Mouse (Mus musculus) hindbrain, postnatal 0 days (tissue): ENCODE measurements at regions not wholly inside any gene's neighbourhood (a gene's known extent, or its start where the extent isn't known, plus 50 kb on each side); places are given as distances from the start of the nearest gene placed in this dataset.

Experiments used
- ATAC-seq: fragments of 200-750 bp; cut with Nextera tagmentation; 2 replicates; pipeline ENCODE4 v1.8.0; 2017; ENCODE audit warnings: mild to moderate bottlenecking, moderate TSS enrichment, moderate library complexity
- DNase-seq: peaks from one replicate; pipeline ENCODE4 v3.0.0-alpha.2; 2015; ENCODE audit warnings: low spot score
- H3K27ac ChIP-seq: fragments of 300-500 bp; sonication (generic); 2 replicates; pipeline ENCODE4 v1.5.1; 2014; ENCODE audit warnings: mild to moderate bottlenecking
- H3K27me3 ChIP-seq: fragments of 300-500 bp; sonication (generic); 2 replicates; pipeline ENCODE4 v1.6.1; 2014; ENCODE audit warnings: low read length, mixed read lengths; ENCODE audit not compliant: insufficient read depth
- H3K36me3 ChIP-seq: fragments of 300-500 bp; sonication (generic); 2 replicates; pipeline ENCODE4 v1.6.1; 2014; ENCODE audit warnings: low read length, mixed read lengths; ENCODE audit not compliant: insufficient read depth
- H3K4me1 ChIP-seq: fragments of 300-500 bp; sonication (generic); 2 replicates; pipeline ENCODE4 v1.6.1; 2014; ENCODE audit warnings: antibody characterized with exemption, low read length, mixed read lengths; ENCODE audit not compliant: insufficient read depth
- H3K4me2 ChIP-seq: fragments of 300-500 bp; sonication (generic); 2 replicates; pipeline ENCODE4 v1.6.1; 2014; ENCODE audit warnings: low read depth, mild to moderate bottlenecking, low read length, moderate library complexity, mixed read lengths
- H3K4me3 ChIP-seq: fragments of 300-500 bp; sonication (generic); 2 replicates; pipeline ENCODE4 v1.5.1; 2014; ENCODE audit warnings: low read length
- H3K9ac ChIP-seq: fragments of 300-500 bp; sonication (generic); replicated peaks from 2 replicates; pipeline ENCODE4 v1.6.1; 2014; ENCODE audit warnings: mild to moderate bottlenecking, low read length, moderate library complexity, mixed read lengths
- H3K9me3 ChIP-seq: fragments of 300-500 bp; sonication (generic); 2 replicates; pipeline ENCODE4 v1.6.1; 2016; ENCODE audit warnings: low read length, mixed read lengths
- CTCF ChIP-seq: IDR thresholded peaks from 2 replicates; pipeline ENCODE4 v1.5.1; 2016; ENCODE audit warnings: antibody characterized with exemption, control low read depth, low read depth
- WGBS: fragments of 180-500 bp; shearing (Covaris S2); extraction: QIAGEN DNeasy Blood & Tissue Kit; methylation state at CpG from one replicate; pipeline ENCODE4 v1.1.7; 2014; 5-methylcytosine and 5-hydroxymethylcytosine counted together

DNA sequence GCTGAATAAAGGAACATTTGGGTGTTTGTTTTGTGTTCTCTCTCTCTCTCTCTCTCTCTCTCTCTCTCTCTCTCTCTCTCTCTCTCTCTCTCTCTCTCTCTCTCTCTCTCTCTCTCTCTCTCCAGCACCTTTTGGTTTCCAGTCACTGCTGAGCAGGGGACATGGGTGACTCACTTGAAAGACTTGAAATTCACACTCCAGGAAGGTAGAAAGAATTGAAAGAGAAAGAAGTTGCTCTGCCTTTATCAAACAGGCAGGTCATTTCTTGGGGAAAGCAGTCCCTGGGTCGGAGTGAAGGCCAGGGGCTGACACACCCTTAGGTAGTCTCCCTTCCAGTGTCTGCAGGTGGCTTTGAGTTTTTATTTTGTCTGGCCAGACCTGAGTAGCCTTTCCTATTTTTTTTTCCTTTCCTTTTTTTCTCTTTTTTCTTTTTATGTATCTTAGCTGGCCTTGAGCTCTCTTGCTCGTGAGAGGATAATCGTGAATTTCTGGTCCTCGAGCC lies 281.3 kb downstream of the Klf5 start:
- WGBS, result 82% methylated on average over 4 of the region's 4 CpGs
- no peak for TF ChIP-seq CTCF
- Histone ChIP-seq H3K36me3 (no peaks in the 10 kb centered on the region), H3K27me3 (no peaks in the 10 kb centered on the region), H3K9ac (no peak overlapping the region), H3K9me3 (no peaks in the 10 kb centered on the region), H3K27ac (no peak overlapping the region), H3K4me1 (no peaks in the 10 kb centered on the region), H3K4me3 (no peak overlapping the region), H3K4me2 (no peak overlapping the region)
- DNase-seq, result no peak
- ATAC-seq, result no peak

DNA sequence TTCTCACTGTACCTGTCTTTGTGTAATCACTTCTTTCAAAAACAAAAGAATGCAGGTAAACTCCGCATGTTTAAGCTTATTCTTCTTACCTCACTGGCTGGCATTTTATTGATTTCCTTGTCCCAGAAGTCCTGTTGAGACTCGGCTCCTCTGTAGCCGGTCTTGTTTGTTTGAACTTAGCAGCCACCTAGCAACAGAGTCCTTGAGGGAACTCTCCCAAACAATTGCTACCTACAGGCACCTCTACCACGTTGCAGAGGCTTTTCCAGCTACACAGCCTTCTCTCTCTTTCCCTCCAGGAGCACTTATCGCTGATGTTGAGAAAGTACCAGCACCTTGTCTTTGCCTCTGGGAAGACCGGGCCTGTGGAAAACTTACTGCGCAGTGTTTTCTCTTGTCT lies 285.7 kb downstream of the Klf5 start:
- DNase-seq (no peak), ATAC-seq (no peak)
- Histone ChIP-seq H3K36me3 (no peaks in the 10 kb centered on the region), H3K27me3 (no peaks in the 10 kb centered on the region), H3K9ac (no peak overlapping the region), H3K4me1 (no peaks in the 10 kb centered on the region), H3K27ac (no peak overlapping the region), H3K4me3 (no peak overlapping the region), H3K9me3 (no peaks in the 10 kb centered on the region), H3K4me2 (no peak overlapping the region)
- 63% methylated on average over 7 of the region's 7 CpGs for WGBS
- TF ChIP-seq CTCF, result no peak

DNA sequence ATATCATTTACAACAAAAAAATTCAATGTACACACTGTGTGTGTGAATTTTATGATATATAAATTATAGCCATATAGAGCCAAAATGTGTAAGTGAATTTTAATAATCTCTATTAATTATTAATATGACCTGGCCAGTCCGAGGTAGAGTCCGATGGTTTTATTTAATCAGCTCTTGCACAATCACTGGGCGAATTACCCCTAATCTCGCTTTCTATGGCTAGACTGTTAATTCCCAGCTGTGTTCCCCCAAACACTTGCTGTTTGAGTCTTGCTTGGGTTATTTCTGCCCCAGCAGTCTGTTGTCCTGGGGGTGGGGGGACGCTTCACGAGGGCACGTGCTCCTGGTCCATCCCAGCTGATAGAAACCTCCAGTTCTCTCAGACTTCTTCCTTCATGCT lies 287.5 kb downstream of the Klf5 start:
- H3K4me3 ChIP-seq, result no peak overlapping the region
- H3K36me3 ChIP-seq, result no peaks in the 10 kb centered on the region
- no peak for ATAC-seq
- no peaks in the 10 kb centered on the region for H3K9me3 ChIP-seq
- DNase-seq, result no peak
- H3K27ac ChIP-seq, result no peak overlapping the region
- no peak overlapping the region for H3K9ac ChIP-seq
- TF ChIP-seq CTCF, result no peak
- WGBS, result 94% methylated on average over 7 of the region's 7 CpGs
- no peaks in the 10 kb centered on the region for H3K27me3 ChIP-seq
- no peaks in the 10 kb centered on the region for H3K4me1 ChIP-seq
- H3K4me2 ChIP-seq, result no peak overlapping the region

DNA sequence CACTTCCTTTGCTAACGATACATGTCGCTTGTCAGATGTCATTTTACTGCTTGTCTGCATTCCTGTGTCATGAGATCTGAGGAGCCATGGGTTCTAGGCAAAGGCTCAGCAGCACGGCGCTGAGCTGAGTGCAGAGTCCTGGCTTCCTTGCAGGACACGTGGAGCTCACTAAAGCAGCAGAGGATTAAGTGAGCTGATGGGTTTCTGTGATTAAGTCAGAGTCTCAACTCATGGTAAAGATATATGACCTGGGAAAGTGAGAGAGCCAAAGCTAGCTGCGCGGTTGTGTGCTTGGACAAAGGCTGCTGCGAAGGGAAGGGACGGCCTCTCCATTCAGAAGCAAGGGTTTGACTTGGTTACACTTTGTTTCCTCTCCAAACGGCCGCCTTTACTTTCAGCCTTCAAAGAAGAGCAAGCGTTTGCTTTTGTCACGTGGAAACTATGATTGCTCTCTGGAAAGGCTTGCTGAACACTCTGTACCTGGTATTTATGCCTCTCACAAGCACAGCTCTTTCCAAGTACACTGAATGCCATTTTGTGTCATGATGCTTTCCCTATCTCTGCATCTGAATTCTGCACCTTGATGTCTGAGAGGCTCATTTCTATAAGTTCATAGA lies 292.5 kb downstream of the Klf5 start:
- Histone ChIP-seq H3K27ac (no peak overlapping the region), H3K36me3 (no peaks in the 10 kb centered on the region), H3K4me3 (no peak overlapping the region), H3K4me1 (no peaks in the 10 kb centered on the region), H3K4me2 (no peak overlapping the region), H3K9ac (no peak overlapping the region), H3K27me3 (no peaks in the 10 kb centered on the region), H3K9me3 (no peaks in the 10 kb centered on the region)
- DNase-seq (no peak), ATAC-seq (no peak)
- WGBS, result 62% methylated on average over 13 of the region's 13 CpGs
- no peak for TF ChIP-seq CTCF

DNA sequence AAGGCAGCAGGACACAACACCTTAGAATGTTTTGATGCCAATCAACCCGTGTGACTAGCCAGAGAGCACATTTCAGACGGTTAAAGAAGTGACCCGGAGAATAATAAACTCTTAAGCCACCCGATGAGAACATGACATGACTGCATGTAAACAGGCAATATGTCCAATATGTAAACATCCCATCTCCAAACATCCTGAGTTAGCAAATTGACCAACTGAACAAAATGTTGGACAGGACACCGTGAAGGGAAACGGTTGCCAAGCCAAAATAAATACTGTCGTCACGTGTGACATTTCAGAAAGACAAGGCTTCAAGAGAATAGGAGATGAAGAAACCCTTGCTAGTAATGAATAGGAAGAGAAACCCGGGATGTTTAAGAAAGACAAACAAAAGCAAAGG lies 294.4 kb downstream of the Klf5 start:
- no peak overlapping the region for H3K4me2 ChIP-seq
- DNase-seq (no peak), ATAC-seq (no peak)
- no peaks in the 10 kb centered on the region for H3K9me3 ChIP-seq
- H3K36me3 ChIP-seq, result no peaks in the 10 kb centered on the region
- H3K27ac ChIP-seq, result no peak overlapping the region
- 69% methylated on average over 9 of the region's 9 CpGs for WGBS
- no peak overlapping the region for H3K9ac ChIP-seq
- no peak for TF ChIP-seq CTCF
- no peak overlapping the region for H3K4me3 ChIP-seq
- no peaks in the 10 kb centered on the region for H3K4me1 ChIP-seq
- H3K27me3 ChIP-seq, result no peaks in the 10 kb centered on the region

DNA sequence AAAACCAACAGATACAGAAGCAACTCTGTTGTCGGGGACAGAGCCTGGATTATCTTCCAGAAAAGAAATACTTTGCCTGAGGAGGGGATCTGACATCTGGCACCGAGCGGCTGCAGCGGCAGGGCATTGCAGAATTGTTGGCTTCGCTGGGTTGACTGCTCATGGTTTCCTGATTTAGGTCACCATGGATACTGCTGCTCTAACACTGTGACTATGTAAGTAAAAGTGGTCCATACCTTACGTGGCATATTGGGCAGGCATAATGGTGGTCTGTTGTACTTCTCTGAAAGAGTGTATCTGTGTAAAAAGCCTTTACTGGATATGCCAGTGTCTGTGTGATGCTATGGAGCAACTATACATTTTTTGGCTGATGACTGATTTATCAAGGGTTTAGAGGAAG lies 295.4 kb downstream of the Klf5 start:
- Histone ChIP-seq H3K9me3 (no peaks in the 10 kb centered on the region), H3K4me3 (no peak overlapping the region), H3K9ac (no peak overlapping the region), H3K4me1 (no peaks in the 10 kb centered on the region), H3K4me2 (no peak overlapping the region), H3K36me3 (no peaks in the 10 kb centered on the region), H3K27ac (no peak overlapping the region), H3K27me3 (no peaks in the 10 kb centered on the region)
- 55% methylated on average over 6 of the region's 6 CpGs for WGBS
- ATAC-seq (peak; percentile 73), DNase-seq (peak; percentile 30)
- TF ChIP-seq CTCF, result no peak

DNA sequence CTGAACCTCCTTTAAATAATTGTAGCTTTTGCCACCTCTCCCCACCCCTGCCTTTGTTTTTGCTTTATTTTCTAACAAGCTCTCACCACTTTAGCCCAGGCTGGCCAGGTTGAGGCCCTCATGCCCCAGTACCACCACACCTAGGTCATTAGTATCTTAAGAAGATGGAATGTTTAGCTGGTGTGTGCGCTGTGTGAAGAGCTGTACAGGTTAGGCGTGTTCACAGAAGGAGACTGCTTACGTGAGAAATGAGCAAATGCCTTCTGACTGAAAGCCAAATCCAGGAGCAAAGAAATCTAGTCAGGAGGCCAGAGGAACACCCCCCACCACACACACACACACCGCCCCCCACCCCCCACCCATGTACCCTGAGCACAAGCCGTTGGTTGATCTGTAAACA lies 303.4 kb downstream of the Klf5 start:
- no peaks in the 10 kb centered on the region for H3K27me3 ChIP-seq
- TF ChIP-seq CTCF, result no peak
- 79% methylated on average over 5 of the region's 5 CpGs for WGBS

More for the DNA sequence above, 303.4 kb downstream of the Klf5 start:
- ATAC-seq (no peak), DNase-seq (no peak)
- Histone ChIP-seq H3K4me1 (no peaks in the 10 kb centered on the region), H3K36me3 (no peaks in the 10 kb centered on the region), H3K27ac (no peak overlapping the region), H3K4me2 (no peak overlapping the region), H3K4me3 (no peak overlapping the region), H3K9me3 (no peaks in the 10 kb centered on the region), H3K9ac (no peak overlapping the region)
